Mouse (Mus musculus) ES-Bruce4 (cell line): ENCODE data around the gene Pom121l2. TPM values are rescaled to one million over a fixed set of nuclear protein-coding genes. Genes with fewer than 3 reads are reported as not detected.

ENCODE experiments used
- H3K27ac ChIP-seq: 2 replicates; pipeline ENCODE4 v1.5.1; 2012; ENCODE audit warnings: low read length, inconsistent platforms; ENCODE audit not compliant: insufficient read depth
- H3K27me3 ChIP-seq: 2 replicates; pipeline ENCODE4 v1.6.1; 2012; ENCODE audit warnings: mild to moderate bottlenecking, low read length, inconsistent platforms; ENCODE audit not compliant: control insufficient read depth, poor library complexity, insufficient read depth, severe bottlenecking
- H3K36me3 ChIP-seq: 2 replicates; pipeline ENCODE4 v1.6.1; 2012; ENCODE audit warnings: inconsistent platforms, mild to moderate bottlenecking, low read length, moderate library complexity; ENCODE audit not compliant: control insufficient read depth, poor library complexity, insufficient read depth, severe bottlenecking
- H3K4me1 ChIP-seq: one replicate; pipeline ENCODE4 v1.8.1; 2011; ENCODE audit warnings: low read length; ENCODE audit not compliant: control insufficient read depth, insufficient read depth
- H3K4me3 ChIP-seq: 2 replicates; pipeline ENCODE4 v1.5.1; 2011; ENCODE audit warnings: low read depth, mild to moderate bottlenecking, low read length
- H3K9ac ChIP-seq: 2 replicates; pipeline ENCODE4 v1.6.1; 2012; ENCODE audit warnings: low read depth, mild to moderate bottlenecking, inconsistent platforms; ENCODE audit not compliant: poor library complexity, severe bottlenecking
- H3K9me3 ChIP-seq: replicated peaks from 2 replicates; pipeline ENCODE4 v1.6.1; 2012; ENCODE audit warnings: mild to moderate bottlenecking, low read length, inconsistent platforms; ENCODE audit not compliant: control insufficient read depth, poor library complexity, insufficient read depth, severe bottlenecking
- CTCF ChIP-seq: IDR thresholded peaks from one replicate; pipeline ENCODE4 v1.8.1; 2011; ENCODE audit warnings: low read depth, low read length
- EP300 ChIP-seq: IDR thresholded peaks from 2 replicates; pipeline ENCODE4 v1.6.1; 2011; ENCODE audit warnings: low read depth, low read length; ENCODE audit not compliant: insufficient read depth
- POLR2A ChIP-seq: IDR thresholded peaks from one replicate; pipeline ENCODE4 v1.8.1; 2011; ENCODE audit warnings: low read length; ENCODE audit not compliant: insufficient read depth
- polyA plus RNA-seq: library from polyadenylated mRNA; stranded (reverse); fragments of >200 nt; gene quantifications from 2 replicates; pipeline ENCODE4 v1.2.4, GENCODE M21; 2011; ENCODE audit warnings: low read depth; ENCODE audit not compliant: missing spikeins, insufficient read depth, insufficient read length

Pom121l2 gene
- polyA plus RNA-seq, 1 experiment: not detected

DNA sequence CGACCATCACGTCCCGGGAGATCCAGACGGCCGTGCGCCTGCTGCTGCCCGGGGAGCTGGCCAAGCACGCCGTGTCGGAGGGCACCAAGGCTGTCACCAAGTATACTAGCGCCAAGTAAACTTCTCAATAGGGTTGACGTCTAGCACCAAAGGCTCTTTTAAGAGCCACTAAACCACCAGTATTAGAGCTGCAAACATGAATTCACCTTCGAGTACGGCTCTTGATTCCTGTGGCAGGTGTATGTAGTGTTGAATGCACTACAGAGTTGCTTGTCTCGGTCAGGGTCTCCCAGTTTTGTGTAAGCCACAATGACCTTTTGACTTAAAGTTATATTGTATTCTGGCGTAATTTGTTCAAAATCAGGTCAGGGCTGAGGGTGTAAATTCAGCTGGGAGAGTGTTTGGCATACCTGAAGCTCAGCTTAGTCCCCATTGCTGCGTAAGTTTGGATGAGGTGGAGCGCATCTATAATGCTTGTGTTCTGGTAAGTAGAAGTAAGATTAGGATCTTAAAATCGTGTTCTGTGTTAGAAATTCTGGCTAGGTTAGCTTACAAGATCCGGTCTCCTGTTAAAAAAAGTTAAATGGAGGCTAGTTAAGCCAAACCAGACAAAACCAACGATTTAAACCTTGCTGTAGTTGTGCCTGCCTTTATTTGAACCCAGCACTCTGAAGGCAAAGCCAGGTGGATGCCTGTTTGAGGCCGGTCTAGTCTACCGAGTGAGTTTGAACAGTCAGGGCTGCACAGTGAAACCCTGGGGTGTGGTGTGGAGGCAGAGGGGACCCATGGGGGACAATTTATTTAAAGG lies 55.4 kb downstream of the Pom121l2 start:
- no peaks in the 10 kb centered on the region for H3K36me3 ChIP-seq
- peak; percentile 77 for TF ChIP-seq POLR2A
- no peak for TF ChIP-seq EP300
- peak overlapping the region; percentile 98 for H3K27ac ChIP-seq
- peak overlapping the region; percentile 98 for H3K9ac ChIP-seq
- H3K27me3 ChIP-seq: no peaks in the 10 kb centered on the region
- no peaks in the 10 kb centered on the region for H3K9me3 ChIP-seq
- H3K4me3 ChIP-seq: peak overlapping the region; percentile 64
- no peaks in the 10 kb centered on the region for H3K4me1 ChIP-seq

DNA sequence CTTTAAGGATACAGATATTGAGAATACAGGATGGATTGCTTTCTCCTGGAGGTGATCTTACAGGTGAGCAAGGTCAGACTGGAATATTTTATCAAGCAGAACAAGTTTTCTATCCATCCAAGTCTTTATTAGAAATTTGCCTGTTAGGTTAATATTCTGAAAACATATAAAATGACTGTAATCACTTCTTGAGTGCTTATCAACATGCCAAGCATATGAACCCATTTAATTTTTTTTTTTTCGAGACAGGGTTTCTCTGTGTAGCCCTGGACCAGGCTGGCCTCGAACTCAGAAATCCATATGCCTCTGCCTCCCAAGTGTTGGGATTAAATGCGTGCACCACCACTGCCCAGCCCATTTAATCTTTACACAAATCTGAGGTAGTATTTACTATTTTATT lies 56.0 kb downstream of the Pom121l2 start:
- Histone ChIP-seq H3K9me3 (no peaks in the 10 kb centered on the region), H3K36me3 (no peaks in the 10 kb centered on the region), H3K27ac (peak overlapping the region; percentile 98), H3K27me3 (no peaks in the 10 kb centered on the region), H3K4me1 (no peaks in the 10 kb centered on the region), H3K9ac (peak overlapping the region; percentile 98), H3K4me3 (no peak overlapping the region)
- TF ChIP-seq CTCF (no peak), EP300 (no peak), POLR2A (no peak)

DNA sequence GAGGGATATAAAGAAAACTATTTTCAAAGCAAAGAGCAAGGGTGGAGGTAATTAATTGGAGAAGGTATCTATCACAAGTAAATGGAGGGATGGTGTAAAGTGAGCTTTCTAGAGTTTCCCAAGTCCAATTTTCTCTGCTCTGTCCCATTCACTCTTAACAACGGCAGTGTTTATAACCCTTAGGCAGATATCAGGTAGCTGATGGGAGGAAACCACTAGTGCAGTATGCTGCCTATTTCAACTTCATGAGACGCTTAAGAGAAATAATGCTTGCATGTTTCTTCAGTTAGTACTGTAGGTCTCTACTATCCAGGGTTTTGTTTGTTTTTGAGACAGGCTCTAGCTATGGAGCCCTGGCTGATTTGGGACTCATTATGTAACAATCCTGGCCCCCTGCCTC lies 56.4 kb downstream of the Pom121l2 start:
- Histone ChIP-seq H3K27ac (no peak overlapping the region), H3K9me3 (no peaks in the 10 kb centered on the region), H3K9ac (peak overlapping the region; percentile 98), H3K4me3 (no peak overlapping the region), H3K36me3 (no peaks in the 10 kb centered on the region), H3K4me1 (no peaks in the 10 kb centered on the region), H3K27me3 (no peaks in the 10 kb centered on the region)
- TF ChIP-seq CTCF (no peak), POLR2A (no peak), EP300 (no peak)

Other genes starting within 250 kb of the Pom121l2 start
- 8.2 and 13.4 TPM in 2 replicates for gene Hist1h4j, start 246.1 kb upstream of the Pom121l2 start, polyA plus RNA-seq
- 16.3 and 17.1 TPM in 2 replicates for gene Hist1h4k, start 230.7 kb upstream of the Pom121l2 start, polyA plus RNA-seq
- gene Hist1h2ak, start 227.4 kb upstream of the Pom121l2 start, polyA plus RNA-seq: 6.7 and 7.5 TPM in 2 replicates
- gene Hist1h2bn, start 227.1 kb upstream of the Pom121l2 start, polyA plus RNA-seq: 19.3 and 20.7 TPM in 2 replicates
- 7.4 and 9.2 TPM in 2 replicates for gene Hist1h1b, start 200.6 kb upstream of the Pom121l2 start, polyA plus RNA-seq
- gene Hist1h3i, start 197.8 kb upstream of the Pom121l2 start, polyA plus RNA-seq: not detected in 2 replicates
- not detected in 2 replicates for gene Hist1h2an, start 194.0 kb upstream of the Pom121l2 start, polyA plus RNA-seq
- 2.5 TPM in 1 of 2 replicates, not detected in the other for gene Hist1h2bp, start 193.7 kb upstream of the Pom121l2 start, polyA plus RNA-seq
- gene Hist1h2bq, start 171.0 kb upstream of the Pom121l2 start, polyA plus RNA-seq: 16.9 and 28.4 TPM in 2 replicates
- not detected in 2 replicates for gene Hist1h2ao, start 170.7 kb upstream of the Pom121l2 start, polyA plus RNA-seq
- 12.0 and 17.7 TPM in 2 replicates for gene Hist1h4m, start 169.4 kb upstream of the Pom121l2 start, polyA plus RNA-seq
- gene Hist1h4n, start 149.0 kb upstream of the Pom121l2 start, polyA plus RNA-seq: 16.5 and 26.2 TPM in 2 replicates
- gene Hist1h2ap, start 147.7 kb upstream of the Pom121l2 start, polyA plus RNA-seq: 47.5 and 51.1 TPM in 2 replicates
- gene Hist1h2br, start 147.5 kb upstream of the Pom121l2 start, polyA plus RNA-seq: 18.1 and 27.4 TPM in 2 replicates
- 8.1 and 11.5 TPM in 2 replicates for gene Zfp184, start 36.1 kb upstream of the Pom121l2 start, polyA plus RNA-seq
- gene Prss16, start 28.5 kb downstream of the Pom121l2 start, polyA plus RNA-seq: 4.1 and 6.9 TPM in 2 replicates
- gene Hist1h2ah, start 54.4 kb downstream of the Pom121l2 start, polyA plus RNA-seq: 13.0 and 17.2 TPM in 2 replicates
- 54.4 and 58.6 TPM in 2 replicates for gene Hist1h2bk, start 54.7 kb downstream of the Pom121l2 start, polyA plus RNA-seq
- gene Hist1h4i, start 60.2 kb downstream of the Pom121l2 start, polyA plus RNA-seq: 5.6 and 6.5 TPM in 2 replicates
- 6.3 and 7.9 TPM in 2 replicates for gene Hist1h2ag, start 61.8 kb downstream of the Pom121l2 start, polyA plus RNA-seq
- 14.6 and 19.9 TPM in 2 replicates for gene Hist1h2bj, start 62.0 kb downstream of the Pom121l2 start, polyA plus RNA-seq
- gene Vmn1r188, start 103.2 kb downstream of the Pom121l2 start, polyA plus RNA-seq: not detected in 2 replicates
- gene Vmn1r189, start 124.6 kb downstream of the Pom121l2 start, polyA plus RNA-seq: not detected in 2 replicates
- not detected in 2 replicates for gene Vmn1r191, start 202.8 kb downstream of the Pom121l2 start, polyA plus RNA-seq
- not detected in 2 replicates for gene Vmn1r192, start 209.9 kb downstream of the Pom121l2 start, polyA plus RNA-seq
- not detected in 2 replicates for gene Vmn1r193, start 242.0 kb downstream of the Pom121l2 start, polyA plus RNA-seq